Mouse (Mus musculus) intestine, embryonic 16.5 days (tissue): Measurements from ENCODE around the gene Mrap. TPM values are rescaled to one million over a fixed set of nuclear protein-coding genes. Genes with fewer than 3 reads are reported as not detected.
A peak's percentile ranks its signal among the peaks of the same experiment; 100 is the strongest.

Experiments used
- ATAC-seq: fragments of 200-750 bp; cut with Nextera tagmentation; 2 replicates; pipeline ENCODE4 v1.8.0; 2017; ENCODE audit warnings: moderate TSS enrichment, moderate library complexity
- H3K27ac ChIP-seq: fragments of 300-500 bp; sonication (generic); 2 replicates; pipeline ENCODE4 v1.5.1; 2014; ENCODE audit warnings: mild to moderate bottlenecking, low read length
- H3K27me3 ChIP-seq: fragments of 300-500 bp; sonication (generic); replicated peaks from 2 replicates; pipeline ENCODE4 v1.6.1; 2014; ENCODE audit warnings: low read length, control low read depth, mixed read lengths; ENCODE audit not compliant: control insufficient read depth, insufficient read depth
- H3K36me3 ChIP-seq: fragments of 300-500 bp; sonication (generic); 2 replicates; pipeline ENCODE4 v1.6.1; 2014; ENCODE audit warnings: low read length, control low read depth; ENCODE audit not compliant: control insufficient read depth, insufficient read depth
- H3K4me1 ChIP-seq: fragments of 300-500 bp; sonication (generic); 2 replicates; pipeline ENCODE4 v1.6.1; 2014; ENCODE audit warnings: low read length, control low read depth, mixed read lengths; ENCODE audit not compliant: control insufficient read depth, insufficient read depth
- H3K4me2 ChIP-seq: fragments of 300-500 bp; sonication (generic); 2 replicates; pipeline ENCODE4 v1.6.1; 2014; ENCODE audit warnings: low read depth, low read length, control low read depth
- H3K4me3 ChIP-seq: fragments of 300-500 bp; sonication (generic); 2 replicates; pipeline ENCODE4 v1.5.1; 2014; ENCODE audit warnings: mild to moderate bottlenecking, low read length
- H3K9ac ChIP-seq: fragments of 300-500 bp; sonication (generic); 2 replicates; pipeline ENCODE4 v1.6.1; 2014; ENCODE audit warnings: low read depth, low read length
- H3K9me3 ChIP-seq: fragments of 300-500 bp; sonication (generic); 2 replicates; pipeline ENCODE4 v1.6.1; 2016; ENCODE audit warnings: low read length, control low read depth; ENCODE audit not compliant: control insufficient read depth
- WGBS: fragments of 180-500 bp; shearing (Covaris S2); extraction: QIAGEN DNeasy Blood & Tissue Kit; methylation state at CpG from one replicate; pipeline ENCODE4 v1.1.7; 2014; 5-methylcytosine and 5-hydroxymethylcytosine counted together
- polyA plus RNA-seq: library from polyadenylated mRNA; unstranded; fragments of >200 nt; fragmentation: Nextera tagmentation; extraction: Ambion mirVana; gene quantifications from 2 replicates; pipeline ENCODE4 v1.2.1, GENCODE M21; 2015

The Mrap gene
- polyA plus RNA-seq, 1 experiment from 2014 or later, result 3.3 TPM

GRCm38 (mm10) chr16:90736672-90737270, 1.2 kb upstream of the Mrap start:
- Histone ChIP-seq H3K27ac (no peak overlapping the region), H3K36me3 (no peaks in the 10 kb centered on the region), H3K27me3 (no peaks in the 10 kb centered on the region), H3K9ac (no peak overlapping the region), H3K9me3 (no peaks in the 10 kb centered on the region), H3K4me1 (no peaks in the 10 kb centered on the region), H3K4me3 (no peak overlapping the region), H3K4me2 (no peak overlapping the region)
- ATAC-seq, result no peak
- WGBS, result 61% methylated on average over 10 of the region's 10 CpGs

DNA sequence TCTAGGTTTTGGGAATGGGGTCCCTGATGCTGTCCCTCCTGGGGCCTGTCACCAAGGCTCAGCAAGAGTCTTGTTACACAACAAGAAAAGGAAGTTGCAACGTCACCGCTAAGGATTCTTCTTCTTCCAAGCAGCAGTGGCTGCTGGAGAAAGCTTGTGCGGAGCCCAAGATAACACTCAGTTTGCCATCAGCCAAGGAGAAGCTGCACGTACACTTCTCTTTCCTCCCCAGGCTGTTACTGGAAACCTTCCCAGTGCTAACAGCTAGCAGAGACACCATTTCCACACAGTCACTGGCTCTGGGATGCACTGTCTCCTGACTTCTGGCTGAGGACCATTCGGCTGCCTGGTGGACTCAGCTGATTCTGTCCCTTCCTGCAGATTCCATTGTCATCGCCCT, 9.1 kb downstream of the Mrap start:
- Histone ChIP-seq H3K36me3 (no peaks in the 10 kb centered on the region), H3K4me2 (no peak overlapping the region), H3K9ac (no peak overlapping the region), H3K9me3 (no peaks in the 10 kb centered on the region), H3K4me1 (no peaks in the 10 kb centered on the region), H3K4me3 (no peak overlapping the region), H3K27ac (no peak overlapping the region), H3K27me3 (no peaks in the 10 kb centered on the region)
- ATAC-seq, result no peak
- 82% methylated on average over 6 of the region's 6 CpGs for WGBS

DNA sequence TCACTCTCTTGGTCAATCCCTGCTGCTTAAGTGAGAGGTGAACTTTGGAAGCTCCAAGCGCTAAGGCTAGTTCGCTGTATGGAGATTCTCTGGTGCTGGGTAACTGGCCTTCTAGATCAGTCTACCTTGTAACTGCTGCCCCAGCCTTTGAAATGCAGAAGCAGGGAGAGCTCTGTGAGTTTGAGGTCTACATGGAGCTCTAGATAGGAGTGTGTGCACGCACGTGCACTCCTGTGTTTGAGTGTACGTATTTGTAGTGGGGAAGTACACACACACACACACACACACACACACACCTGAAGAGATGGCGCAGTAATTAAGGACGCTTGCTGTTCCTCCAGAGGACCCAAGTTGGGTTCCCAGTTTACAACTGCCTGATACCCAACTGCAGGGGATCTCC, 10.2 kb downstream of the Mrap start:
- Histone ChIP-seq H3K36me3 (0 out of 2 replicates have a peak, but pooled peaks cover 1% of the 10 kb centered on the region), H3K9ac (no peak overlapping the region), H3K4me2 (no peak overlapping the region), H3K27ac (no peak overlapping the region), H3K4me1 (no peaks in the 10 kb centered on the region), H3K9me3 (no peaks in the 10 kb centered on the region), H3K4me3 (no peak overlapping the region), H3K27me3 (no peaks in the 10 kb centered on the region)
- ATAC-seq, result no peak
- WGBS, result 96% methylated on average over 7 of the region's 7 CpGs

- H3K27ac ChIP-seq, result no peak overlapping the region
- no peak overlapping the region for H3K4me3 ChIP-seq
- no peaks in the 10 kb centered on the region for H3K9me3 ChIP-seq
- no peaks in the 10 kb centered on the region for H3K4me1 ChIP-seq
- peaks cover 9% of the 10 kb centered on the region; the same call in 1 of the 2 replicates for H3K36me3 ChIP-seq
- no peaks in the 10 kb centered on the region for H3K27me3 ChIP-seq
- 91% methylated on average over 13 of the region's 13 CpGs for WGBS
- no peak overlapping the region for H3K9ac ChIP-seq
- no peak for ATAC-seq
- no peak overlapping the region for H3K4me2 ChIP-seq
Observed at GRCm38 (mm10) chr16:90753386-90753941, 15.5 kb downstream of the Mrap start.

GRCm38 (mm10) chr16:90759335-90759734, 21.3 kb downstream of the Mrap start:
- Histone ChIP-seq H3K27ac (no peak overlapping the region), H3K4me1 (no peaks in the 10 kb centered on the region), H3K36me3 (peaks cover 10% of the 10 kb centered on the region; the same call in 1 of the 2 replicates), H3K27me3 (no peaks in the 10 kb centered on the region), H3K9me3 (no peaks in the 10 kb centered on the region), H3K9ac (no peak overlapping the region), H3K4me3 (no peak overlapping the region), H3K4me2 (no peak overlapping the region)
- 65% methylated on average over 3 of the region's 3 CpGs for WGBS
- no peak for ATAC-seq

DNA sequence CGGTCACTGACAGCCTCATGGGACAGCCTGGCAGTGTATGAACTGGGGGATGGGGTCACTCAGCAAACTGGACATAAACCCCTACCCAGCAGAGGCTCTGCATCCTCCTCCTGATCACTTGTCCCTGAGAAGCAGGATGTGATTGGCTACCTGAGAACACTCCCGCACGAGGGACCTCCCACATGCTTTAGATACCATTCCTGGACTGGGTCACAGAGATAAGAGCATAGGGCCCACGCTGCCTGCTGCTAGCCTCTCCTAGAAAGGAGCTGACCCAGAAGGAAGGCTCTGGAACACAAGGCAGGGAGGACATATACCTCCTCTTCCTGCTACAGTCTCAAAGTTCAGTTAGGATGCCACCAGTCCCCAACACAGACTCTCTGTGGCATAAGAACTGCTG, 22.5 kb downstream of the Mrap start:
- H3K36me3 ChIP-seq, result peaks cover 10% of the 10 kb centered on the region; the same call in 1 of the 2 replicates
- no peak overlapping the region for H3K4me3 ChIP-seq
- WGBS, result 50% methylated on average over 4 of the region's 4 CpGs
- no peak overlapping the region for H3K4me2 ChIP-seq
- H3K9ac ChIP-seq, result no peak overlapping the region
- H3K4me1 ChIP-seq, result no peaks in the 10 kb centered on the region
- H3K27ac ChIP-seq, result no peak overlapping the region
- peak; percentile 71 for ATAC-seq
- no peaks in the 10 kb centered on the region for H3K9me3 ChIP-seq
- H3K27me3 ChIP-seq, result no peaks in the 10 kb centered on the region

DNA sequence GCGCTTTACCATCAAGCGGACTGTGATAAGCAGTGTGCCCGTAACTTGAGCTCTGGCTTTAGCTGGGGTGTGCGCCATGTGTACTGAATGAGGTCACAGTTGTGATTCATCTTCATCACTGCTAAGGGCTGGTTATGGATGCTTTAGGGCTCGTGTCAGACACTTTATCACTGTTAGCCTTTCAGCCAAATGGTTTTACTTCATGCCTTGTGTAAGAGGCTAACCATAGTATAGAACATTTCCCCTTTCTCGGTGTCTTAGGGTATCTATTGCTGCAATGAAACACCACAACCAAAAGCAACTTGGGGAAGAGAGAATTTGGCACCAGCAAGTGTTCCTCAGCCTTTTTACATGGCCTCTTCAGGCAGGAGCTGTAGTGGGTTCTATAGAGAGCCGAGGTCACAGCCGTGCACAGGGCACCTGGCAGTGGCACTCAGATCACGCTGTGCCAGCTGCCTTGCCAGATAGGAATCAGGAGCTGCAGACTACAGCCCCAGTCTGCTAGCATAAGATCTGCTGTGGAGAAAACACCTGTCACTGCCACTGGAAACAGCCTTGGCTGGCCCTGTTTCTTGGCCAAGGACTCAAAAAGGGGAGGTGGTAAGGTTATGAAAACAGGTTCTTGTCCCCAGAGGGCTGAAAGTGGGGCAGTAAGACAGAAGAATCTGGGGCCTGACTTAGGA, 27.3 kb downstream of the Mrap start:
- Histone ChIP-seq H3K4me2 (no peak overlapping the region), H3K36me3 (peaks cover 23% of the 10 kb centered on the region), H3K4me1 (no peaks in the 10 kb centered on the region), H3K9me3 (no peaks in the 10 kb centered on the region), H3K4me3 (no peak overlapping the region), H3K9ac (no peak overlapping the region), H3K27ac (no peak overlapping the region), H3K27me3 (no peaks in the 10 kb centered on the region)
- 86% methylated on average over 9 of the region's 9 CpGs for WGBS
- no peak for ATAC-seq

GRCm38 (mm10) chr16:90766919-90767454, 29.0 kb downstream of the Mrap start:
- Histone ChIP-seq H3K27me3 (no peaks in the 10 kb centered on the region), H3K4me1 (no peaks in the 10 kb centered on the region), H3K9me3 (no peaks in the 10 kb centered on the region), H3K27ac (no peak overlapping the region), H3K4me2 (no peak overlapping the region), H3K36me3 (peaks cover 20% of the 10 kb centered on the region), H3K9ac (no peak overlapping the region), H3K4me3 (no peak overlapping the region)
- no peak for ATAC-seq
- 93% methylated on average over 15 of the region's 15 CpGs for WGBS

GRCm38 (mm10) chr16:90774216-90774615, 36.2 kb downstream of the Mrap start:
- H3K27me3 ChIP-seq, result no peaks in the 10 kb centered on the region
- H3K9ac ChIP-seq, result no peak overlapping the region
- WGBS, result 92% methylated on average over 12 of the region's 12 CpGs
- H3K36me3 ChIP-seq, result peaks cover 12% of the 10 kb centered on the region
- H3K4me3 ChIP-seq, result no peak overlapping the region
- no peak overlapping the region for H3K27ac ChIP-seq
- H3K9me3 ChIP-seq, result no peaks in the 10 kb centered on the region
- no peak for ATAC-seq
- H3K4me2 ChIP-seq, result no peak overlapping the region
- peaks cover under 1% of the 10 kb centered on the region; the same call in 1 of the 2 replicates for H3K4me1 ChIP-seq
